Mouse (Mus musculus) intestine, embryonic 15.5 days (tissue): ENCODE results near the gene Syngap1. TPM values are rescaled to one million over a fixed set of nuclear protein-coding genes. Genes with fewer than 3 reads are reported as not detected.
A peak's percentile ranks its signal among the peaks of the same experiment; 100 is the strongest.

ENCODE experiments used
- ATAC-seq: fragments of 200-750 bp; cut with Nextera tagmentation; 2 replicates; pipeline ENCODE4 v1.8.0; 2017; ENCODE audit warnings: moderate TSS enrichment, moderate library complexity
- H3K27ac ChIP-seq: fragments of 300-500 bp; sonication (generic); 2 replicates; pipeline ENCODE4 v1.5.1; 2015; ENCODE audit warnings: mild to moderate bottlenecking, inconsistent platforms
- H3K27me3 ChIP-seq: fragments of 300-500 bp; sonication (generic); replicated peaks from 2 replicates; pipeline ENCODE4 v1.6.1; 2015; ENCODE audit warnings: inconsistent platforms
- H3K36me3 ChIP-seq: fragments of 300-500 bp; sonication (generic); 2 replicates; pipeline ENCODE4 v1.6.1; 2015; ENCODE audit warnings: inconsistent platforms
- H3K4me1 ChIP-seq: fragments of 300-500 bp; sonication (generic); replicated peaks from 2 replicates; pipeline ENCODE4 v1.6.1; 2015; ENCODE audit warnings: inconsistent platforms
- H3K4me2 ChIP-seq: fragments of 300-500 bp; sonication (generic); replicated peaks from 2 replicates; pipeline ENCODE4 v1.6.1; 2015; ENCODE audit warnings: mild to moderate bottlenecking, inconsistent platforms
- H3K4me3 ChIP-seq: fragments of 300-500 bp; sonication (generic); replicated peaks from 2 replicates; pipeline ENCODE4 v1.5.1; 2015; ENCODE audit warnings: inconsistent platforms
- H3K9ac ChIP-seq: fragments of 300-500 bp; sonication (generic); 2 replicates; pipeline ENCODE4 v1.6.1; 2015; ENCODE audit warnings: inconsistent platforms
- H3K9me3 ChIP-seq: fragments of 300-500 bp; sonication (generic); 2 replicates; pipeline ENCODE4 v1.6.1; 2016; ENCODE audit warnings: inconsistent platforms
- whole genome bisulfite sequencing: fragments of 180-500 bp; shearing (Covaris S2); methylation state at CpG from one replicate; pipeline ENCODE4 v1.1.7; 2015; 5-methylcytosine and 5-hydroxymethylcytosine counted together
- polyA plus RNA-seq: library from polyadenylated mRNA; unstranded; fragments of >200 nt; fragmentation: Nextera tagmentation; extraction: Ambion mirVana; gene quantifications from 2 replicates; pipeline ENCODE4 v1.2.1, GENCODE M21; 2015

The Syngap1 gene
- polyA plus RNA-seq, 1 experiment from 2014 or later = 1.2 TPM

GRCm38 (mm10) chr17:26938731-26939130 is 2.3 kb upstream of the Syngap1 start:
- no peaks in the 10 kb centered on the region for H3K9me3 ChIP-seq
- H3K9ac ChIP-seq = peak overlapping the region; percentile 76
- ATAC-seq = peak; percentile 1; the same call in 1 of the 2 replicates
- H3K27me3 ChIP-seq = no peaks in the 10 kb centered on the region
- H3K4me2 ChIP-seq = peak overlapping the region; percentile 95
- peak overlapping the region; percentile 68 for H3K4me3 ChIP-seq
- peaks cover 31% of the 10 kb centered on the region for H3K4me1 ChIP-seq
- peak overlapping the region; percentile 90 for H3K27ac ChIP-seq
- WGBS = under 1% methylated on average over 22 of the region's 22 CpGs
- H3K36me3 ChIP-seq = peaks cover 7% of the 10 kb centered on the region; the same call in 1 of the 2 replicates

DNA sequence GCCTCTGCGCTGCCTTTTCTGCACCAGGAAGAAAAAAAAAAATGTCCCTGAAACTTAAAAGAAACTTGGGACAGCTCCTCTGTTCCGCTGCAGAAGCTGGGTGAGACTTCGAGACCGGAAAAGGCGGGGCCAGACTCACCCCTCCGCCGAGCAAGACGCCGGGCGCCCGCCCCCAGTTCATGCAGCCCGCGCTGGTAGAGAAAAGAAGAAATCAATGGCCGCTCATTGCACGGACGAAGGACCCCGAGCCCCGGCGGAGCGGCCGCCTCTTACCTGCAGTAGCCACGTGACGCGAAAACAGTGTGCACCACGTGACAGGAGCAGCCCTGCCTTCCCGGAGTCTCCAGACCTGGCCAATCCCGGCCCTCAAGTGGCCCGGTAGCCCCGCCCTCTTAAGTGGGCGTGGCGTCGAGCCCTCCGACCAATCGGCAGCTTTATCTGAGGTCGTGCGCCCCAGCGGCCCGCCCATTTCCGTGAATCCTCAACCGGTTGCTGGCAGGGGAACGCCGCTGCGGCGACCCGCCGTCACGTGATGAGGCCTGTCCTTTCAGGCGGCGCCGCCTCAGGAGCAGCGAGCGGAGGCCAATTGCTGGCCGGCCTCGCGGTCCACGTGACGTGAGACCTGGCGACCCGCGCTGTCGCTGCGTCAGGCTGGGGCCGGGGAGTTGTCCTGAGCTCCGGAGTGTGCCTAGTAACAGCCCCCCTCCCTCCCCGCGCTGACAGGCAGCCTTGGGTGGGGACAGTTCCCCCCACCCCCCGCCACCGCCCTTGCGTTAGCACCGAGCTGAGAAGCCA is 1.7 kb upstream of the Syngap1 start, which contains the start of gene Cuta:
Gene Cuta, minus strand, starts transcription at position 392 of the 795 bp plus-strand sequence.
- Histone ChIP-seq H3K9me3 (no peaks in the 10 kb centered on the region), H3K27ac (peak within 1 kb of the TSS; percentile 93), H3K27me3 (no peaks in the 10 kb centered on the region), H3K9ac (peak within 1 kb of the TSS; percentile 76), H3K4me2 (peak within 1 kb of the TSS; percentile 95), H3K4me3 (peak within 1 kb of the TSS; percentile 68), H3K4me1 (peaks cover 25% of the 10 kb centered on the region), H3K36me3 (peaks cover 7% of the 10 kb centered on the region; the same call in 1 of the 2 replicates)
- WGBS = under 1% methylated on average over 69 of the region's 70 CpGs
- ATAC-seq = peak; percentile 98

GRCm38 (mm10) chr17:26939973-26940300 is 1.1 kb upstream of the Syngap1 start:
- Histone ChIP-seq H3K9ac (peak overlapping the region; percentile 72), H3K27ac (peak overlapping the region; percentile 93), H3K4me1 (peaks cover 25% of the 10 kb centered on the region), H3K4me3 (peak overlapping the region; percentile 68), H3K4me2 (peak overlapping the region; percentile 88), H3K9me3 (no peaks in the 10 kb centered on the region), H3K36me3 (peaks cover 7% of the 10 kb centered on the region; the same call in 1 of the 2 replicates), H3K27me3 (no peaks in the 10 kb centered on the region)
- ATAC-seq = no peak
- WGBS = 4% methylated on average over 3 of the region's 3 CpGs

DNA sequence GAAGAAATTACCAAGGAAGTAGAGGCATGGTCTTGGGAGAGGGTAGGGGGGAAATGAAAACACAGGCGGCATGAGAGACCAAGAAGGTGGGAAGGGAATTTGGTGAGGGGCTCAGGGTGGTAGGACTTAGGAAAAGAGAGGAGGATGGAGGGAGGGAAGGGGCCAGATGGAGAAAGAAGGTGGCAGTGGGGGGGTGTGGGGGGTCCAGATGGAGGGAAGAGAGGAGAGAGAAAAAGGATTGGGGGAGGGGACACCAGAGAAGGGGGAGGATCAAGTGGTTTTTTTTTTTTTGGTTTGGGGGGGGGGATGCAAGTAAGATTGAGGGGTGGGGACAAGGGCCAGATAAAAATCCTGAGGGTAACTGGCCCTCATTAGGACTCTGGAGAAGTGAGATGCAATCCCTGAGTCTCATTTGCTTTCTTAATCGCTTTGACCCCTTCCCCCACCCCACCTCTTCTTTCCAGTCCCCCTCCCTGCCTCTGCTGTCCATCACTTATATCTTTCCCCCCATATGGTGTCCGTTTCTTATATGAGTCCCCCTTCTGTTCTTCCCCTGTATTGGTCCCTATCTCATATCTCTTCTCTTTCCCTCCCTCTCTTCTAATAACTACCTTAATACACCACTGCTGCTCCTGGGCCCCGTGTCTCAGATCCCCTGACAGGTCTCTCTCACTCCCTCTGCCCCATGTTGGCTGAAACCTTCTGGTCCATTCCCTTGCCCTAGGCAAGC is 953 bp downstream of the Syngap1 start:
- Histone ChIP-seq H3K36me3 (no peaks in the 10 kb centered on the region), H3K9me3 (no peaks in the 10 kb centered on the region), H3K4me1 (peaks cover 37% of the 10 kb centered on the region), H3K4me2 (peak overlapping the region; percentile 88), H3K9ac (peak overlapping the region; percentile 37), H3K27me3 (no peaks in the 10 kb centered on the region), H3K4me3 (peak overlapping the region; percentile 39), H3K27ac (peak overlapping the region; percentile 36)
- no peak for ATAC-seq
- WGBS = 20% methylated on average over 4 of the region's 4 CpGs

GRCm38 (mm10) chr17:26945824-26946495 is 4.9 kb downstream of the Syngap1 start:
- WGBS = 32% methylated on average over 13 of the region's 13 CpGs
- peak overlapping the region; percentile 39 for H3K4me3 ChIP-seq
- peak overlapping the region; percentile 24 for H3K27ac ChIP-seq

DNA sequence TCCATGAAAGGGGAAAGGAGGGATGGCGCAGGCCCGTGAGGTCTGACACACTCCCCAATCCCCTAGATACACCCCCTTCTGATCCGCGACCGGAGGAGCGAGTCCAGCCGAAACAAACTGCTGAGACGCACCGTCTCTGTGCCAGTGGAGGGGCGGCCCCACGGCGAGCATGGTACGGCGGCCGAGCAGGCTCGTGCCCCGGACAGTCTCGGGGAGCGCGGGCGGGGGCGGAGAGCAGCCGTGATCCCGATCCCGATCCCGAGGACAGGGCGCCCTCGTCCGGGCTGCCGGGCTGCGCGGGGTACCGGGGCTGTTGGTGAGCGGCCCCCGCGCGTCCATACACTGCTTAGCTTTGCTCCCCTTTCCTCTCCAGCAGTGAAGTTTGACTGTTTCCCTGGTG is 5.5 kb downstream of the Syngap1 start:
- H3K27ac ChIP-seq = peak overlapping the region; percentile 24
- H3K4me2 ChIP-seq = peak overlapping the region; percentile 85
- H3K27me3 ChIP-seq = no peaks in the 10 kb centered on the region
- WGBS = 4% methylated on average over 36 of the region's 37 CpGs
- peak overlapping the region; percentile 39 for H3K4me3 ChIP-seq
- H3K9ac ChIP-seq = peak overlapping the region; percentile 54
- no peaks in the 10 kb centered on the region for H3K9me3 ChIP-seq
- peak; percentile 57 for ATAC-seq
- no peaks in the 10 kb centered on the region for H3K36me3 ChIP-seq
- peaks cover 42% of the 10 kb centered on the region for H3K4me1 ChIP-seq

More at GRCm38 (mm10) chr17:26945824-26946495, 4.9 kb downstream of the Syngap1 start:
- H3K27me3 ChIP-seq = no peaks in the 10 kb centered on the region
- H3K9me3 ChIP-seq = no peaks in the 10 kb centered on the region
- no peaks in the 10 kb centered on the region for H3K36me3 ChIP-seq
- H3K9ac ChIP-seq = peak overlapping the region; percentile 54
- peaks cover 40% of the 10 kb centered on the region for H3K4me1 ChIP-seq
- H3K4me2 ChIP-seq = peak overlapping the region; percentile 85
- no peak for ATAC-seq

DNA sequence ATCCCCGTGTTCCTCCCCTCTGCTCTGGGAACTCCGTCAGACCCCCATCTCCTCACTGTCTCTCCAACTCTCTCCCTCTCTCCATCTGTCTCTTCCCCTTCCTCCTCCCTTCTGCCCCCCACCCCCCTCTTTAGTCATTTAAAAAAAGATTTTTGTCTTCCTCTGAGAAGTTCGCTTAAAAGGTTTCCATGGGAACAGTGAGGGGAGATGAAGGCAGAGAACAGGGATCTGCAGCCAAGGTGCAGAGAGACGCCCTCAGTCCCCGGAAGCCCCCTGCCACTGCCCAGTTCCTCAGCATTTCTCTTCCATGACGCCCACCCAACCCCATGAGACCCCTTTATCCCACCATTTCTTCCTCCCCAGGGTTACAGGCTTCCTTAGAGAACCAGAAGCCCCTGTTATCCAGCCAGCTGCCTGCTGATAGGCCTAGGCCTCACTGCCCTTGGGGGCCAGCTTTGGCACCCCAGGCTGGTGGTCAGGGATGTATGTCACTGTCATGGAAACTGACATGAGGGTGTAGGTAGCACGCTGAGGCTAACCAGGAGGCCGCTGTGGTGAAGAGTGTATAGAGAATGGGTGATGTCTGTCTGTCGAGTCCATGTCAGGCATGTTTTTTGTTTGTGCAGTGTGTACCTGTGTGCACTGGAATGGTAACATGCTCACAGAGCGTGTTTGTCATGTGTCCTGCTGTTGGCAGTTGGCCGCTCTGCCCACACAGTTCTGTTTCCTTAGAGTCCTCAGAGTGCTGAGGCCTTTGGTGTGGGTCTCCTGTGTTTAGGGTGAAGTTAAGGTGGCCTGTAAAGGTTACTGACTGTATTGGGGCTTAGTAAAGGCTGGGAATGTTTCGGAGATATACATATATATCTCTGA is 6.4 kb downstream of the Syngap1 start:
- no peak overlapping the region for H3K4me3 ChIP-seq
- H3K4me1 ChIP-seq = peaks cover 51% of the 10 kb centered on the region
- no peaks in the 10 kb centered on the region for H3K9me3 ChIP-seq
- WGBS = 66% methylated on average over 12 of the region's 12 CpGs
- H3K9ac ChIP-seq = peak overlapping the region; percentile 54; the same call in 1 of the 2 replicates
- no peaks in the 10 kb centered on the region for H3K36me3 ChIP-seq
- no peak for ATAC-seq
- peak overlapping the region; percentile 24; the same call in 1 of the 2 replicates for H3K27ac ChIP-seq
- peak overlapping the region; percentile 85 for H3K4me2 ChIP-seq
- H3K27me3 ChIP-seq = no peaks in the 10 kb centered on the region

GRCm38 (mm10) chr17:26948316-26949050 is 7.4 kb downstream of the Syngap1 start:
- Histone ChIP-seq H3K27me3 (no peaks in the 10 kb centered on the region), H3K4me2 (peak overlapping the region; percentile 98), H3K27ac (peak overlapping the region; percentile 60), H3K4me1 (peaks cover 61% of the 10 kb centered on the region), H3K9me3 (no peaks in the 10 kb centered on the region), H3K9ac (peak overlapping the region; percentile 71), H3K4me3 (peak overlapping the region; percentile 69), H3K36me3 (no peaks in the 10 kb centered on the region)
- peak; percentile 9; the same call in 1 of the 2 replicates for ATAC-seq
- WGBS = 1% methylated on average over 43 of the region's 87 CpGs

DNA sequence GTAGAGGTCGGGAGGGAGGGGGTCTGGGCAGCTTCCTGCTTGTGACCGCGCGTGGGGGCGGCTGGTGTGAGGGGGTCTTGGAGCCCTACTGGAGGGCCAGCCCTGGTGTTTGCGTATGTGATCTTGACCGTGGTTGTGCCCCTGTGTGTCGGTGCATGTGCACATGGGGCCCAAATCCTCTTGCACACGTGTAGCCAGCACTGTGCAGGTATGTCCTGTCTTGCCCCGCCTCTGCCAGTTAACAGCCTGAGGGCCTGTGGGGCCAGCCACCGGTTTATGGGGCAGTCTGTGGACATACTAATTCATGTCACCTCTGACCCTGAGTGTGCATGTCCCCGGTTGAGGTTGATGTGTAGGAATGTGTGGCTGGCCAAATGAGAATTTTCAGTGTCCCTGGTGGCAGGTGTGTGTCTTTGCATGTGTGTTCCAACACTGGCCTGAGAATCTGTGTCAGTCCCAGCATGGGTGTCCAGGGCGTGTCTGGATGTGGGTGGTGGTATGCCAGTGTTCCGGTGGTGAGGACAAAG is 8.1 kb downstream of the Syngap1 start:
- no peaks in the 10 kb centered on the region for H3K27me3 ChIP-seq
- peak; percentile 39; the same call in 1 of the 2 replicates for ATAC-seq
- H3K9ac ChIP-seq = peak overlapping the region; percentile 71; the same call in 1 of the 2 replicates
- H3K4me2 ChIP-seq = peak overlapping the region; percentile 98
- no peaks in the 10 kb centered on the region for H3K36me3 ChIP-seq
- H3K4me1 ChIP-seq = peaks cover 67% of the 10 kb centered on the region
- peak overlapping the region; percentile 60 for H3K27ac ChIP-seq
- 12% methylated on average over 13 of the region's 14 CpGs for WGBS
- H3K9me3 ChIP-seq = no peaks in the 10 kb centered on the region
- H3K4me3 ChIP-seq = peak overlapping the region; percentile 69

GRCm38 (mm10) chr17:26949866-26950265 is 8.8 kb downstream of the Syngap1 start:
- no peak for ATAC-seq
- Histone ChIP-seq H3K36me3 (no peaks in the 10 kb centered on the region), H3K27ac (0 out of 2 replicates have a peak overlapping the region, but pooled peaks have one; percentile 60), H3K4me2 (peak overlapping the region; percentile 98), H3K9me3 (no peaks in the 10 kb centered on the region), H3K4me3 (no peak overlapping the region), H3K4me1 (peaks cover 67% of the 10 kb centered on the region), H3K27me3 (no peaks in the 10 kb centered on the region), H3K9ac (0 out of 2 replicates have a peak overlapping the region, but pooled peaks have one; percentile 71)
- WGBS = 55% methylated on average over 5 of the region's 5 CpGs
